Mouse (Mus musculus) stomach, embryonic 14.5 days (tissue): ENCODE results near the gene Serpina1c. TPM values are rescaled to one million over a fixed set of nuclear protein-coding genes. Genes with fewer than 3 reads are reported as not detected.
"Not testable (repeated sequence)": the region's sequence is repeated elsewhere in the genome, so short reads cannot be mapped to it uniquely, and the experiment has no call there.

Experiments used
- ATAC-seq: fragments of 200-750 bp; cut with Nextera tagmentation; 2 replicates; pipeline ENCODE4 v1.8.0; 2017; ENCODE audit warnings: low read depth, moderate TSS enrichment; ENCODE audit not compliant: insufficient number of reproducible peaks, insufficient read depth, low FRiP score
- H3K27ac ChIP-seq: fragments of 300-500 bp; sonication (generic); 2 replicates; pipeline ENCODE4 v1.5.1; 2014; ENCODE audit warnings: mild to moderate bottlenecking, low read length, moderate library complexity, mixed read lengths
- H3K27me3 ChIP-seq: fragments of 300-500 bp; sonication (generic); 2 replicates; pipeline ENCODE4 v1.6.1; 2014; ENCODE audit warnings: low read length, control low read depth, mixed read lengths; ENCODE audit not compliant: control insufficient read depth, insufficient read depth
- H3K36me3 ChIP-seq: fragments of 300-500 bp; sonication (generic); 2 replicates; pipeline ENCODE4 v1.6.1; 2014; ENCODE audit warnings: mild to moderate bottlenecking, control low read depth, low read length, moderate library complexity, mixed read lengths; ENCODE audit not compliant: control insufficient read depth, insufficient read depth
- H3K4me1 ChIP-seq: fragments of 300-500 bp; sonication (generic); 2 replicates; pipeline ENCODE4 v1.6.1; 2014; ENCODE audit warnings: low read length, control low read depth, mixed read lengths; ENCODE audit not compliant: control insufficient read depth, insufficient read depth
- H3K4me2 ChIP-seq: fragments of 300-500 bp; sonication (generic); replicated peaks from 2 replicates; pipeline ENCODE4 v1.6.1; 2014; ENCODE audit warnings: low read depth, low read length, control low read depth
- H3K4me3 ChIP-seq: fragments of 300-500 bp; sonication (generic); 2 replicates; pipeline ENCODE4 v1.5.1; 2014; ENCODE audit warnings: low read depth, low read length, control low read depth
- H3K9ac ChIP-seq: fragments of 300-500 bp; sonication (generic); replicated peaks from 2 replicates; pipeline ENCODE4 v1.6.1; 2014; ENCODE audit warnings: low read depth, mild to moderate bottlenecking, control low read depth, low read length, moderate library complexity, mixed read lengths
- H3K9me3 ChIP-seq: fragments of 300-500 bp; sonication (generic); 2 replicates; pipeline ENCODE4 v1.6.1; 2016; ENCODE audit warnings: low read depth, low read length, control low read depth; ENCODE audit not compliant: control insufficient read depth
- WGBS: fragments of 180-500 bp; shearing (Covaris S2); extraction: QIAGEN DNeasy Blood & Tissue Kit; methylation state at CpG from one replicate; pipeline ENCODE4 v1.1.7; 2014; 5-methylcytosine and 5-hydroxymethylcytosine counted together
- polyA plus RNA-seq: library from polyadenylated mRNA; unstranded; fragments of >200 nt; fragmentation: Nextera tagmentation; extraction: Ambion mirVana; gene quantifications from 2 replicates; pipeline ENCODE4 v1.2.1, GENCODE M21; 2014

The Serpina1c gene
- polyA plus RNA-seq, 1 experiment from 2014 or later: 1.1 TPM

DNA sequence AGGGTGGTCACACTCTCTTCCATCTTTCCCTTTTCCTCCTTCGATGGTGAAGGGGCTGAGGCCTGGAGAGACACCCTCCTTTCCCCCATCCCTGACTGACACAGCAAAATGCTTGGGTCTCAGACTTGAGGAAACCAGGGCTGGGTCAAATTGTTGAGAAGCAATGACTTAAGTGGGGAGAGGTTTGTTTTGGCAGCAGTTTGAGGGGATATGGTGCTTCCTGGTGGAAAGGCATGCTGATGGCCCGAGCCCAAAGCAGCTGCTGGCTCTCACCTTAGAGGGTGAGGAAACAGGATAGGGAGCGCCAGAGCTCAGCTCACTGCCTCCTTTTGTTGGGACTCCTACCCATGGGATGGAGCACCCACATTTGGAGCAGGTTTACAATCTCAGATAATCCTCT is 43.7 kb downstream of the Serpina1c start:
- Histone ChIP-seq H3K4me1 (no peaks in the 10 kb centered on the region), H3K9ac (no peak overlapping the region), H3K4me3 (no peak overlapping the region), H3K4me2 (no peak overlapping the region), H3K27ac (no peak overlapping the region), H3K27me3 (no peaks in the 10 kb centered on the region), H3K9me3 (no peaks in the 10 kb centered on the region), H3K36me3 (no peaks in the 10 kb centered on the region)
- ATAC-seq: no peak
- 70% methylated on average over 3 of the region's 3 CpGs for WGBS

DNA sequence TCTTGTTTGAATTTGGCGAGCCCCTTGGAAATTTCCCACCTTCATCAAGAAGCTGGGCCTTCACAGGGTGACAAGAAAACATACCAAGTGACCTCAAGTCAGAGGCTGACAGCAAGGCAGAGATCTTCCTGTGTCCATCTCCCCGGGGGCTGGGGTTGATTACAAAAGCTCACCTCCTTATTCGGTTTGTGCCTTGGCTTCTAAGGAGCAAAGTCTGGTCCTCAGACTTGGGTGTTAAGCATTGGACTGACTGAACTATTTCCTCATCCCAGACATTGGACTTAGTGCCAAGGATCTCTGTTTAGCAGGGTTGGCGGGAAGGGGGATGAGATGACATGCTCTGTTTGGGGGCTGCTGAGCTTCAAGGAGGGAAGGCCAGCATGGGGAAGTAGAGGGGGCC is 44.1 kb downstream of the Serpina1c start:
- not testable (repeated sequence) for ATAC-seq, H3K9ac ChIP-seq, H3K9me3 ChIP-seq, H3K4me3 ChIP-seq, H3K4me1 ChIP-seq, H3K4me2 ChIP-seq, H3K27ac ChIP-seq, H3K27me3 ChIP-seq, H3K36me3 ChIP-seq
- 84% methylated on average over 3 of the region's 4 CpGs for WGBS

DNA sequence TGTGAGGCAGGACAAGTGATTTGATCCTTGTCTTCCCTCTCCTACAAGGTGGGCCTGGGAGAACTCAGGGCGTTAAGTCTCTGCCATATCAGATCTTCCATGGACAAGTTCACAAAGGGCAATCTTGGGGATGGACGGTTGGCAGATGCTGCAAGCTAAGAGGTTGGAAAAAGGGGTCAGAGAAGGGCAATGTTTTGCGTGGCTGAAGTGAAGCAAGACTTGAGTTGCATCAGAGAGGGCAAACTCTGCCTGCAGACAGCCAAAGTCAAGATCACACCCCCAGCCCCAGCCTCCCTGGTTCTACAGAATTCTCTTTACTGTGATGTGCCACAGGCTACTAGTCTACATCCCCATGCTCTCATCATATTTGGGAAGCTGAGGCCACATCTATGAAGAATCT is 45.1 kb downstream of the Serpina1c start:
- not testable (repeated sequence) for H3K27ac ChIP-seq, H3K36me3 ChIP-seq, H3K4me2 ChIP-seq, H3K9me3 ChIP-seq, ATAC-seq, H3K9ac ChIP-seq, H3K4me3 ChIP-seq, H3K27me3 ChIP-seq, H3K4me1 ChIP-seq
- WGBS: 79% methylated on average over 3 of the region's 3 CpGs

DNA sequence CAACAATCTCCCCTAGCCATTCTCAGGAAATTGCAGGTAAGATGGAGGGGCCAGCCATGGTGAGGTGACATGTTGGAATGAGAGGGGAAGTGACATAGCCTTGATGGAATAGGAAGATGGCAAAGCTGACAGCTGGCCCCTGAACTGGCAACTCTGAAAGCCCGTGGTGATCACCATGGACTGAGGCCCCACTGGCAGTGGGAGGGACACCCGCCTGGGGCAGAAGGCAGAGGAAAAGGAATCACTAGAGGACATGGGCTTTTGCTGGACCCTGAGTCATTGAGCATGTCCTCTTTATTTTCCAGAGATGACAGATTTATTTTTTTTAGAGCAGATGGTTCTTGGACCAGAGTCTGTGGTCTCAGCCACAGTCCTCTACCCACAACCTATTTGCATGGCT is 51.7 kb downstream of the Serpina1c start:
- not testable (repeated sequence) for H3K36me3 ChIP-seq, H3K27ac ChIP-seq, H3K9ac ChIP-seq, H3K4me3 ChIP-seq, H3K9me3 ChIP-seq, H3K4me1 ChIP-seq, H3K27me3 ChIP-seq, ATAC-seq, H3K4me2 ChIP-seq
- 89% methylated on average over 2 of the region's 2 CpGs for WGBS

Other genes with a start within 250 kb of the Serpina1c start
- 2.0 and 35.1 TPM in 2 replicates for gene Serpina6, start 247.7 kb downstream of the Serpina1c start, polyA plus RNA-seq
- gene Serpina16, start 228.7 kb downstream of the Serpina1c start, polyA plus RNA-seq: not detected in 2 replicates
- not detected in 2 replicates for gene Serpina1f, start 209.4 kb downstream of the Serpina1c start, polyA plus RNA-seq
- gene Serpina1d, start 131.3 kb downstream of the Serpina1c start, polyA plus RNA-seq: 0.22 TPM in 1 of 2 replicates, not detected in the other
- 4.5 and 5.7 TPM in 2 replicates for gene Serpina1b, start 74.5 kb downstream of the Serpina1c start, polyA plus RNA-seq
- 1.4 and 2.3 TPM in 2 replicates for gene Serpina1a, start 41.3 kb downstream of the Serpina1c start, polyA plus RNA-seq
- gene Serpina1e, start 54.1 kb upstream of the Serpina1c start, polyA plus RNA-seq: 0.69 and 1.1 TPM in 2 replicates
- not detected in 2 replicates for gene Serpina11, start 85.1 kb upstream of the Serpina1c start, polyA plus RNA-seq
- not detected in 2 replicates for gene Serpina9, start 108.9 kb upstream of the Serpina1c start, polyA plus RNA-seq
- not detected in 2 replicates for gene Serpina12, start 139.6 kb upstream of the Serpina1c start, polyA plus RNA-seq
- not detected in 2 replicates for gene Serpina5, start 196.2 kb upstream of the Serpina1c start, polyA plus RNA-seq
- gene Serpina3a, start 207.8 kb upstream of the Serpina1c start, polyA plus RNA-seq: not detected in 2 replicates
- gene Serpina3b, start 223.1 kb upstream of the Serpina1c start, polyA plus RNA-seq: 0.19 TPM in 1 of 2 replicates, not detected in the other
- gene Serpina3c, start 249.0 kb upstream of the Serpina1c start, polyA plus RNA-seq: not detected in 2 replicates